Comparison of ENCODE assay signal across 8 mouse cellular contexts in the genomic region with DNA sequence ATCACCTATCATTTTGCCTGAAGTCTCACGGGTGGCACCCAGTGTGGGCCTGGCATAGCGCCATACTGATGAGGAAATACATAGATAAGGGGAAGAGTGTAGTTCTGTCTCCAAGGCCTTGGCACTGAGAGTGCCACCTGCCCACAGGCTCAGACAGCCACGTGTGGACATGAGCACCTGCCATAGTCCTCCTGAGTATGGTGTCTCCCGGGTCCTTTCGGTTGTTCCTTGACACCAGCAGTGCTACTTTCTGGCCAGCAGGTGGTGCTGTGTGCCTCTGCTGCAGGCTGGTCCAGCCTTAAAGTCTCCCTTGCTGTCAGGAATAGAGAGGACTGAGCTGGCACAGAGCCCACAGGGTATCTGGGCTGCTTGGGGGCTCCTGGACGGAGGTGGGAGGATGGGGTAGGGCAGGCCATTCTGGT. TPM values are rescaled to one million over a fixed set of nuclear protein-coding genes. Genes with fewer than 3 reads are reported as not detected.
DNase-seq lines count a peak whose midpoint lies in the region; ATAC-seq lines count a peak whose summit lies in the region.

No protein-coding gene starts in this region.

- no peak overlapping the region for H3K27ac ChIP-seq in intestine, embryonic 15.5 days
- H3K27ac ChIP-seq in midbrain, embryonic 10.5 days (replicated peaks): peak overlapping the region; percentile 88

- H3K4me1 ChIP-seq in intestine, embryonic 15.5 days (replicated peaks): peaks cover 33% of the 10 kb centered on the region
- peaks cover 45% of the 10 kb centered on the region for H3K4me1 ChIP-seq in midbrain, embryonic 10.5 days

- H3K4me3 ChIP-seq in intestine, embryonic 15.5 days (replicated peaks): no peak overlapping the region
- peak overlapping the region; percentile 24 for H3K4me3 ChIP-seq in midbrain, embryonic 10.5 days

- 20% methylated on average over 6 of the region's 6 CpGs for WGBS in intestine, embryonic 15.5 days
- WGBS in midbrain, embryonic 10.5 days: 19% methylated on average over 6 of the region's 6 CpGs

- H3K9ac ChIP-seq in intestine, embryonic 15.5 days: no peak overlapping the region

- no peaks in the 10 kb centered on the region for H3K36me3 ChIP-seq in intestine, embryonic 15.5 days
- H3K36me3 ChIP-seq in midbrain, embryonic 10.5 days: no peaks in the 10 kb centered on the region

- intact Hi-C loops in gastrocnemius, postnatal 36 days (cut with DNase I): loop anchor here (1.0 to 5.0 kb wide), 3 partner anchors 60 to 116 kb away; no protein-coding TSS in a partner anchor
- intact Hi-C loops in left cerebral cortex, postnatal 36 days (cut with DNase I): loop anchor here (1.0 kb wide), 2 partner anchors 95 to 117 kb away; no protein-coding TSS in a partner anchor

- ATAC-seq in intestine, embryonic 15.5 days: peak; percentile 63

- H3K4me2 ChIP-seq in intestine, embryonic 15.5 days (replicated peaks): peak overlapping the region; percentile 65; the same call in 1 of the 2 replicates

- H3K9me3 ChIP-seq in intestine, embryonic 15.5 days: no peaks in the 10 kb centered on the region
- H3K9me3 ChIP-seq in midbrain, embryonic 10.5 days (replicated peaks): no peaks in the 10 kb centered on the region

- H3K27me3 ChIP-seq in intestine, embryonic 15.5 days (replicated peaks): no peaks in the 10 kb centered on the region
- peaks cover 43% of the 10 kb centered on the region for H3K27me3 ChIP-seq in midbrain, embryonic 10.5 days (ENCODE audit: low read depth, poor library complexity, severe bottlenecking)

- peak; percentile 89 for DNase-seq in adrenal gland, adult 2 months
- peak; percentile 89 for DNase-seq in embryo, embryonic 11.5 days (ENCODE audit: low read depth, low spot score)
- DNase-seq in gastrocnemius, postnatal 36 days: peak; percentile 72 to 79
- DNase-seq in left cerebral cortex, postnatal 36 days (ENCODE audit: low spot score in 2 of 2): peak; percentile 73
- peak; percentile 87 for DNase-seq in midbrain, embryonic 10.5 days (ENCODE audit: low spot score)
- peak; percentile 44 to 50 for DNase-seq in right cerebral cortex, postnatal 36 days (ENCODE audit: low spot score in 2 of 2)
- DNase-seq in yolk sac, embryonic 10.5 days (ENCODE audit: low spot score): peak; percentile 81

RNA-seq across cellular contexts. Expression of a gene that starts 36.1 kb away (rescaled TPM):
- total RNA-seq in adrenal gland, adult 2 months (2021): 1 to 10 TPM; 2.6 to 3.4 TPM
- polyA plus RNA-seq in adrenal gland, adult 2 months (2012; rRNA removed): 10.0 and 17.2 TPM in 2 replicates
- 1 to 10 TPM in 1 of 2 experiments, under 1 TPM in 1; 0.79 to 1.2 TPM for total RNA-seq in gastrocnemius, postnatal 36 days (2021)
- polyA plus RNA-seq in intestine, embryonic 15.5 days (2015; fragmentation: Nextera tagmentation; extraction: Ambion mirVana): 10.5 and 12.3 TPM in 2 replicates
- 1 to 10 TPM; 5.6 to 7.0 TPM for total RNA-seq in left cerebral cortex, postnatal 36 days (2021)
- polyA plus RNA-seq in midbrain, embryonic 10.5 days (2016; fragmentation: Nextera tagmentation; extraction: Ambion mirVana): 3.8 and 4.1 TPM in 2 replicates

RNA-seq across cellular contexts. Expression of a gene that starts 49.1 kb away (rescaled TPM):
- total RNA-seq in adrenal gland, adult 2 months (2021): 100 to 1,000 TPM; 220 to 280 TPM
- 331 and 392 TPM in 2 replicates for polyA plus RNA-seq in adrenal gland, adult 2 months (2012; rRNA removed)
- 10 to 100 TPM; 85.9 to 95.0 TPM for total RNA-seq in gastrocnemius, postnatal 36 days (2021)
- 235 and 275 TPM in 2 replicates for polyA plus RNA-seq in intestine, embryonic 15.5 days (2015; fragmentation: Nextera tagmentation; extraction: Ambion mirVana)
- 100 to 1,000 TPM; 492 to 581 TPM for total RNA-seq in left cerebral cortex, postnatal 36 days (2021)
- polyA plus RNA-seq in midbrain, embryonic 10.5 days (2016; fragmentation: Nextera tagmentation; extraction: Ambion mirVana): 277 and 318 TPM in 2 replicates
